Comparison of ENCODE assay signal across 10 mouse cellular contexts in genomic region chr7:78797843-78798455, GRCm38 (mm10). TPM values are rescaled to one million over a fixed set of nuclear protein-coding genes. Genes with fewer than 3 reads are reported as not detected.
DNase-seq lines count a peak whose midpoint lies in the region; ATAC-seq lines count a peak whose summit lies in the region.
"Had no signal": no experiment of that assay in that cellular context is flagged by ENCODE, and none has a peak within 500 bp of the region (broad histone marks: within the 10 kb centered on the region; RNA-seq: fewer than 3 reads in every experiment).

No protein-coding gene starts in this region.

- H3K4me2 ChIP-seq in midbrain, embryonic 12.5 days (replicated peaks), result no peak overlapping the region
- H3K4me2 ChIP-seq in midbrain, embryonic 15.5 days, result no peak overlapping the region

- H3K27ac ChIP-seq in midbrain, embryonic 12.5 days (replicated peaks), result 0 out of 2 replicates have a peak overlapping the region, but pooled peaks have one; percentile 10
- no peak overlapping the region for H3K27ac ChIP-seq in midbrain, embryonic 15.5 days
- H3K27ac ChIP-seq: macrophage had no signal

- H3K4me1 ChIP-seq in midbrain, embryonic 12.5 days, result peaks cover 15% of the 10 kb centered on the region
- H3K4me1 ChIP-seq in midbrain, embryonic 15.5 days, result 0 out of 2 replicates have a peak, but pooled peaks cover 5% of the 10 kb centered on the region

- no peak overlapping the region for H3K4me3 ChIP-seq in midbrain, embryonic 12.5 days
- H3K4me3 ChIP-seq in midbrain, embryonic 15.5 days, result no peak overlapping the region

- no peak overlapping the region for H3K9ac ChIP-seq in midbrain, embryonic 12.5 days (replicated peaks)
- no peak overlapping the region for H3K9ac ChIP-seq in midbrain, embryonic 15.5 days

- peak; percentile 53 to 84 for DNase-seq in layer of hippocampus, postnatal 14 days (ENCODE audit: low spot score in 2 of 2)
- DNase-seq in right cerebral cortex, postnatal 36 days (ENCODE audit: low spot score in 2 of 2), result peak; percentile 69 to 71
- no peak for DNase-seq in gastrocnemius, postnatal 36 days
- DNase-seq in lung, postnatal 25 days (ENCODE audit: low spot score), result no peak
- DNase-seq: cerebellum, adult 9-10 months had no signal

- 50% methylated on average over 7 of the region's 9 CpGs for WGBS in midbrain, embryonic 12.5 days
- 37% methylated on average over 8 of the region's 9 CpGs for WGBS in midbrain, embryonic 15.5 days

- peaks cover 2% of the 10 kb centered on the region for H3K36me3 ChIP-seq in midbrain, embryonic 12.5 days
- no peaks in the 10 kb centered on the region for H3K36me3 ChIP-seq in midbrain, embryonic 15.5 days (replicated peaks)

- intact Hi-C loops in gastrocnemius, postnatal 36 days (cut with DNase I), result no loop called here

- ATAC-seq in midbrain, embryonic 12.5 days (ENCODE audit: low FRiP score, low read depth), result peak; percentile 68
- no peak for ATAC-seq in midbrain, embryonic 15.5 days (replicated peaks)
- ATAC-seq in frontal cortex, adult (ENCODE audit: low TSS enrichment), result peak; percentile 56
- ATAC-seq: intestine, postnatal 0 days had no signal

- H3K9me3 ChIP-seq in midbrain, embryonic 12.5 days, result no peaks in the 10 kb centered on the region
- no peaks in the 10 kb centered on the region for H3K9me3 ChIP-seq in midbrain, embryonic 15.5 days

- peaks cover 40% of the 10 kb centered on the region for H3K27me3 ChIP-seq in midbrain, embryonic 12.5 days
- H3K27me3 ChIP-seq in midbrain, embryonic 15.5 days (replicated peaks), result no peaks in the 10 kb centered on the region

RNA-seq across cellular contexts. Expression of gene Mrpl46, which starts 14.6 kb away (rescaled TPM):
- polyA plus RNA-seq in midbrain, embryonic 12.5 days (2016; fragmentation: Nextera tagmentation; extraction: Ambion mirVana), result 60.8 and 64.0 TPM in 2 replicates
- polyA plus RNA-seq in midbrain, embryonic 15.5 days (2015; fragmentation: Nextera tagmentation; extraction: Ambion mirVana), result 49.8 and 56.3 TPM in 2 replicates
- total RNA-seq in layer of hippocampus, postnatal 14 days (2021), result 10 to 100 TPM; 27.0 to 28.2 TPM
- total RNA-seq in gastrocnemius, postnatal 36 days (2021), result 10 to 100 TPM; 27.4 to 31.7 TPM

RNA-seq across cellular contexts. Expression of gene Mrps11, which starts 15.0 kb away (rescaled TPM):
- 68.3 and 71.4 TPM in 2 replicates for polyA plus RNA-seq in midbrain, embryonic 12.5 days (2016; fragmentation: Nextera tagmentation; extraction: Ambion mirVana)
- 64.6 and 70.1 TPM in 2 replicates for polyA plus RNA-seq in midbrain, embryonic 15.5 days (2015; fragmentation: Nextera tagmentation; extraction: Ambion mirVana)
- 10 to 100 TPM; 33.0 to 43.2 TPM for total RNA-seq in layer of hippocampus, postnatal 14 days (2021)
- 10 to 100 TPM; 28.7 to 33.8 TPM for total RNA-seq in gastrocnemius, postnatal 36 days (2021)

RNA-seq across cellular contexts. Expression of gene Det1, which starts 49.1 kb away (rescaled TPM):
- polyA plus RNA-seq in midbrain, embryonic 12.5 days (2016; fragmentation: Nextera tagmentation; extraction: Ambion mirVana), result 21.2 and 21.3 TPM in 2 replicates
- polyA plus RNA-seq in midbrain, embryonic 15.5 days (2015; fragmentation: Nextera tagmentation; extraction: Ambion mirVana), result 14.3 and 15.9 TPM in 2 replicates
- total RNA-seq in layer of hippocampus, postnatal 14 days (2021), result 1 to 10 TPM; 6.3 to 6.4 TPM
- 10 to 100 TPM; 16.0 to 16.5 TPM for total RNA-seq in gastrocnemius, postnatal 36 days (2021)

Comparison
In these comparisons a context has a peak if more than half of its experiments do, and no peak if none do; other contexts are left out.
1. DNase-seq: peak in layer of hippocampus, postnatal 14 days (2 of 2) and right cerebral cortex, postnatal 36 days (2 of 2); none in gastrocnemius, postnatal 36 days (0 of 2) and lung, postnatal 25 days (single experiment).